Mouse (Mus musculus) cerebellum, postnatal 25 days (tissue): Measurements from ENCODE around the gene Ppcdc.

Experiments used
- DNase-seq, 2 experiments: peaks; one replicate each; pipeline ENCODE4 v3.0.0; 2021; ENCODE audit warnings: mixed read lengths in 2 of 2

The Ppcdc gene

DNA sequence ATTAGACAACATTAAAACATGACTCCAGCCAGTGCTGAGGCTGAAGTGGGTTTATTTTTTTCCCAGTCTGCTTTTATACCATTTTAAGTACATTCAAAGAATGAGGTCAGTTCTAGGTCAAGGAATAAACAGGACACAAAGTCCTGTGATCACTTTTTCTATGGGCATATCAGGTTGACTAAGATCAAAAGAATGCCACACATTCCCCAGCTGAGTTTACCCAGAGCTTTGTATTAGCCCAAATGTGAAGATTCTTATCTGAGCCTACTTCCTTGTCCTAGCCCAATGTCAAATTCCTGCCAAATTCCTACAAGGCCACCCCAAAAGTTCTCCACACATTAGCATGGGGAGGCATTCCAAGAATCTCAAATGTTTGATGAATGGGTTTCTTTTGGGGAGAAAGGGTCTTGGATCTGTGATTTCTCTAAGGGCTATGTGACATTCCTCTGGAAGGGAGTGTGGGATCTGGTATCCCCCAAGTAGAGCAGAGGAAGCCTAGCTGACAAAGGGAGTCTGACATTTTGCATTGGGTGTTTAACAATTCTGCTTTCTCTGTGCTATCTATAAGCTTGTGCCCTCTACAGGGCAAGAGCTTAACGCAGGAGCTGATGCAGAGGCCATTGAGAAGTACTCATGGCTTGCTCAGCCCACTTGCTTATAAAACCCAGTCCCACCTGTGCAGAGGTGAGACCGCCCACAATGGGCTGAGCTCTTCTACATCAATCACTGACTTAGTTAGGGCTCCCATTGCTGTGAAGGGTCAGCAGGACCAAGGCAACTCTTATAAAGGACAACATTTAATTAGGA, 85.3 kb downstream of the Ppcdc start:
- DNase-seq: no peak

DNA sequence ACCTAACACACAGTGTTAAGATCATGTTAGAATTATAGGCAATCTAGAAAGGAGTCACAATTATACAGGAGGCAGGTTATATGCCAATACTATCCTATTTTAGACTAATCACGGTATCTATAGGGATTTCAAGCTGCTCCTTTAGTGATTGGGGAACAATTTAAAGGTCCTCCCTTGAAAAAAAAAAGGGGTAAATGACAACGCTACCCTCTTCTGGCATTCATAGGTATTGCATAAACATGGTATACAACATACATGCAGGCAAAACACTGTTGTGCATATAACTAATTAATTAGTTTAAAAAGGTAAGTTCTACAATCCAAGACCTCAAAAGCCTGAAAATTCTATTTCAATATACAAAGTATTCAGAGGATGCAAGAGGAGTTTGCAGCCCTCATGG, 88.6 kb downstream of the Ppcdc start:
- DNase-seq: no peak

DNA sequence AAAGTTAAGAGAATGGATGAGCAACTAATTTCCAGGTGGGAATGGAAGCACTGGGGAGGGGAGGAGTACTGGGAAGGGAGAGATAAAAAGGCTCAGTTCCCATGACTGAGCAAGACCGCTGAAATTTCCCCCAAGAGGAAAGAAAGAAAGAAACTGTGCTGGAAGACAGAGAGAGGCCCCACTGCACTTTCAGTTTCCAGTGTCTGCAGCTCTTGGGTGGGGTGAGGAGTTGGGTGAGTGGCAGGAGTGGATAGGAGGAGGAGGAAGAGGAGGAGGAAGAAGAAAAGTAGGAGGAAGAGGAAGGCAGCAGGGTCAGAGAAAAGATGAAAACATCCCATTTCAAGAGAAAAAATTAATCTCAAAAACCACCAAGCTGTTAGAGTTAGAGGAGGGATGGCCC, 94.0 kb downstream of the Ppcdc start:
- DNase-seq: no peak

DNA sequence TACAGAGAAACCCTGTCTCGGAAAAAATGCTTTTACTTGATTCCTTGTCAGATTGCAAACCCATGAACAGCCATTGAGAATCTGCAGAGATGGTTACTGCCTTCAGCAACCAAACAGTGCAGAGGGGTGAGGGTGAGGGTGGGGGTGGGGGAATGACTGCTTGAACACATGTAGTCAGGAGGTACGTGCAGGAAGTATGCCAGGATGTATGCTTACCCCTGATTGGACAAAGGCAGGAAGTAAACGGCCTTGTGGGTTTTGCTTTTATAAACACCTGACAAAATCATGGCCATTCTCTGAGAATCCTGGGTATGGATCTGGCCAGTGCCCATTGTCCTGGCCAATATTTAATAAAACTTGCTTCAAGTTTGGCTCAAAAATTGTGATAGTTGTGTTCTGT, 96.2 kb downstream of the Ppcdc start:
- DNase-seq: no peak

DNA sequence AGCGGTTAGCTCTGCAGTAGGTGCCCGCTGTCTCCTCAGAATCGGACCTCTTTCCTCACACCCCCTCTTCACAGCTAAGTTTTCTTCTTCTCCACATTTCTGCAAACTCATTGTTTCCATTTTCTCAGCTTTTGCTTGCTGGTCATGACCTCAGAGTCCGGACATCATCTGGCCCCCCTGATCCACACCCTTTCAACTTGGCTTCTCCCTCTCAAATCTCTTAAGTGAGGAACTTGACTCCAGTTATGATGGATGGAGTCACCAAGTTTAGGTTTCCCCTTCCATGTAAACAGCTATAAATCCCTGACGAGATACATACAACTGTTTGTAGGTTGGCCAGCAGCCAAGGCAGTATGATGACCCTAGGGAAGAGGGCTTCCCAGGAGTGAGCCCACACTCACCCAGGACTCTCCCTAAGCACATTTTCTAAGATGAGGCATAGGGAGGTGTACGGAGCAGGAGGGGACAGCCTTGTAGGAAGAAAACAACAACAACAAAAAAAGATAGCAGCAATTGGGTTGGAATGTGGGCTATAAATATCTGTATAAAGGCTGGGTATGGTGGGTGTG, 96.9 kb downstream of the Ppcdc start:
- no peak for DNase-seq

DNA sequence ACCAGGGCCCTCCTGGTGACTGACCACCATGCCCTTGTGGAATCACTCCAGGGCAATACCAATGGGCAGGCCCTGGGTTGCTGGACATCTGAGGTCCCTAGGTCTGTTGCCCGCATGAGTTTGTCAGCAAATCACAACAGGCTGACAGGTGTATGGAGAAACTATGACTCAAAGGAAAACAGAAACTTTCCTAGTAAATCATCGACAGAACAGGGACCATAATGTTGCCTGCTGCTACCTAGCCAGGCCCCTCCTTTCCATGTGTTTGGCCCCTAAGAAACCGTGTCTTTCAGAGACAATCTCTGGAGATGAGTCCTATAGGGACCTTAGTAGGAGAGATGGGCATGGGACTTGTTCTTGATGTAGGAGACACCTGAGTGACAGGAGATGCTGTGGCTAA, 97.7 kb downstream of the Ppcdc start:
- no peak for DNase-seq

DNA sequence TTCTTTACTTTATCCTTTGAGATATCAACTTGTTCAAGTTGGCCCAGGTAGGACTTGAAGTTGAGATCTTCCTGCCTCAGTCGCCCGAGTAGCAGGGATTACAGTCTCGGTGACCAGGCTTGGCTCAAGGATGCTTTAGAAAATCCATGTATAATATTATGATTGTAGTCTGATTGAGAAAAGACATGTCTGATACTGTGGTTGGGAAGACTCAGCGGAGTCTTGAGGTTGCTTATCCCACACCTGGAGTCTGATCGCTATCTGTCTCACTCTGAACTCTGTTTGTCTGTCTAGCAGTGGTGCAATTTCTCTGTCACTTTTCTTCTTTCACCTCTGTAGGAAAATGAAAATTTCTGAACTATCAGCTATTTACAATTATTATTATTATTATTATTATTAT, 99.6 kb downstream of the Ppcdc start:
- DNase-seq: no peak

DNA sequence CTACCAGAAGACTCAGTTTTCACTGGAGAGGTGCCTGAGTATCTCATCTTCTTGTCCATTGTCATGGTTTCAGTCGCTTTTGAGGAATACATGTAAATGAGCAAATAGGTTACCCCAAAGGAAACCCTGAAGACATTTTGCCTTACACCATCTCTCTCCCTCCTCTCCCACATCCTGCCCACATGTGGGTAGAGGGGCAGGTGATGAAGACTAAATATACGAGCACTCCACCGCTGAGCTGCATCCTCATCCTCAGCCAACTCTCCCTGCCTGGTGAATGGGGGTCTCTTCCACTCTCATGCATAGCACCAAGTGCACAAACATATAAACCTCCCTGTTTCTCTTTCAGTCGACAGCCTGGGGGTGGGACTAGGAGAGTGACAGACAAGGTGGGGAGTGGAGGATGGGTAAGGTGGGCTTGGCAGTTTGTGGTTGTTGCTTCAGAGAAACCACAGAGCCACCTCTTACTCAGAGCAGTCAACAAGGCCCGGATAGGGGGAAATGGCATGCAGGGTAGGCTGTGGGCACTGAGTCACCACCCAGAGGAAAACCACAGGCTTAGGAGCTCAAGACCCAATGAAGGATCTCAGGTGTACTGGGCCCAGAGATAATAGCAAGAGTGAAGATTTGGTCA, 100.2 kb downstream of the Ppcdc start:
- no peak for DNase-seq

DNA sequence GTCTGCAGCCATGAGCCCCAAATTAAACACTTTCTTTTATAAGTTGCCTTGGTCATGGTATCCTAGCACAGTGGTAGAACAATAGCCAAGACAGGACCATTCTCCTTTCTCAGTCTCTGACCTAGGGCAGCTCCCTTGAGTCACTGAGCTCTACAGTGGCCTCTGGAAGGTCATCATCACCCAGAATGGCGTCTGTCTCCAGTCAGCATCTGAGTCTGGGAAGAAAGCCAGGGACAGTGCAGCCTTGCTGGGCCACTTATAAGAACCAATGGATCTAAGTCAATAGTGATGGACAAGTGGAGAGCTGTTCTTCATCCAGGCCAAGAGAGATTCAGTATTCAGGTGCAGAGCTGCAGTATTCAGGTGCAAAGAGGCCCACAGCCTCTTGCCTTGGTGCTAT, 101.2 kb downstream of the Ppcdc start:
- no peak for DNase-seq
